Mouse (Mus musculus): Measurements from ENCODE around the gene Il13. TPM values are rescaled to one million over a fixed set of nuclear protein-coding genes. Genes with fewer than 3 reads are reported as not detected.
A peak's percentile ranks its signal among the peaks of the same experiment; 100 is the strongest.

Il13 gene
- total and polyA plus RNA-seq, 3 experiments, result not detected

GRCm38 (mm10) chr11:53635590-53636182, 1.2 kb upstream of the Il13 start:
- Histone ChIP-seq H3K4me1 (ENCODE audit: control insufficient read depth in 1 of 2, insufficient read depth in 2 of 2, low read length in 2 of 2) (peaks cover 26 to 34% of the 10 kb centered on the region in 2 experiments), H3K27ac (ENCODE audit: control insufficient read depth, low read depth, low read length) (no peak overlapping the region), H3K9me3 (replicated peaks; ENCODE audit: insufficient read depth, low read length) (no peaks in the 10 kb centered on the region), H3K27me3 (ENCODE audit: control insufficient read depth in 1 of 2, insufficient read depth in 2 of 2, low read length in 2 of 2) (no peaks in the 10 kb centered on the region), H3K79me2 (ENCODE audit: control insufficient read depth, insufficient read depth, low read length, poor library complexity) (no peaks in the 10 kb centered on the region), H3K9ac (ENCODE audit: control insufficient read depth, low read depth, low read length, poor library complexity, severe bottlenecking) (peak overlapping the region; percentile 39), H3K36me3 (ENCODE audit: control insufficient read depth in 1 of 2, insufficient read depth in 2 of 2, low read length in 2 of 2) (peaks cover 0 to 25% of the 10 kb centered on the region in 2 experiments; a peak in 2 of 4 replicates), H3K4me3 (ENCODE audit: control insufficient read depth in 1 of 2, insufficient read depth in 1 of 2, low read depth in 2 of 2, low read length in 2 of 2) (peak overlapping the region; percentile 36 to 67)
- no peak for DNase-seq (ENCODE audit: low read depth, low spot score)
- TF ChIP-seq EP300 (IDR thresholded peaks at IDR 0.05; ENCODE audit: low read depth in 1 of 2, low read length in 2 of 2) (0 out of 4 replicates have a peak, but pooled peaks of 1 of the 2 experiments have one; percentile 6), NELFE (IDR thresholded peaks at IDR 0.05; ENCODE audit: low read depth, low read length) (0 out of 2 replicates have a peak, but pooled peaks have one; percentile 24), MYB (IDR thresholded peaks at IDR 0.05; ENCODE audit: low read depth, low read length) (no peak)

- H3K36me3 ChIP-seq (ENCODE audit: control insufficient read depth in 1 of 2, insufficient read depth in 2 of 2, low read length in 2 of 2), result peaks cover 0 to 25% of the 10 kb centered on the region in 2 experiments; a peak in 2 of 4 replicates
- H3K79me2 ChIP-seq (ENCODE audit: control insufficient read depth, insufficient read depth, low read length, poor library complexity), result no peaks in the 10 kb centered on the region
- no peak overlapping the region for H3K9ac ChIP-seq (ENCODE audit: control insufficient read depth, low read depth, low read length, poor library complexity, severe bottlenecking)
- H3K4me3 ChIP-seq (ENCODE audit: control insufficient read depth in 1 of 2, insufficient read depth in 1 of 2, low read depth in 2 of 2, low read length in 2 of 2), result no peak overlapping the region
- no peaks in the 10 kb centered on the region for H3K9me3 ChIP-seq (replicated peaks; ENCODE audit: insufficient read depth, low read length)
- no peaks in the 10 kb centered on the region for H3K27me3 ChIP-seq (ENCODE audit: control insufficient read depth in 1 of 2, insufficient read depth in 2 of 2, low read length in 2 of 2)
- H3K27ac ChIP-seq (ENCODE audit: control insufficient read depth, low read depth, low read length), result no peak overlapping the region
- H3K4me1 ChIP-seq (ENCODE audit: control insufficient read depth in 1 of 2, insufficient read depth in 2 of 2, low read length in 2 of 2), result peaks cover 24 to 34% of the 10 kb centered on the region in 2 experiments
- no peak for DNase-seq (ENCODE audit: low read depth, low spot score)
- TF ChIP-seq MAZ (IDR thresholded peaks at IDR 0.05; ENCODE audit: low read depth, low read length) (no peak), MXI1 (IDR thresholded peaks at IDR 0.05; ENCODE audit: low read depth, low read length) (no peak), TCF12 (IDR thresholded peaks at IDR 0.05; ENCODE audit: low read depth, low read length) (peak; percentile 39; the same call in 1 of the 2 replicates), RAD21 (IDR thresholded peaks at IDR 0.05; ENCODE audit: low read depth, low read length) (no peak), BHLHE40 (IDR thresholded peaks at IDR 0.05; ENCODE audit: borderline replicate concordance, low read depth, low read length) (no peak), CHD1 (IDR thresholded peaks at IDR 0.05; ENCODE audit: low read depth, low read length) (no peak), POLR2AphosphoS2 (IDR thresholded peaks at IDR 0.05; ENCODE audit: low read length) (no peak), E2F4 (IDR thresholded peaks at IDR 0.05; ENCODE audit: borderline replicate concordance, low read depth, low read length) (no peak), POLR2AphosphoS5 (IDR thresholded peaks at IDR 0.05; ENCODE audit: borderline replicate concordance, low read depth, low read length) (no peak), CHD2 (IDR thresholded peaks at IDR 0.05; ENCODE audit: low read length) (no peak), MAX (IDR thresholded peaks at IDR 0.05; ENCODE audit: low read length) (no peak), ZNF384 (IDR thresholded peaks at IDR 0.05; ENCODE audit: low read depth, low read length) (no peak), USF2 (IDR thresholded peaks at IDR 0.05; ENCODE audit: borderline replicate concordance in 1 of 2, insufficient read depth in 1 of 2, low read depth in 1 of 2, low read length in 2 of 2) (no peak), GATA1 (IDR thresholded peaks at IDR 0.05; ENCODE audit: low read depth, low read length) (peak; percentile 58; the same call in 1 of the 2 replicates), TAL1 (IDR thresholded peaks at IDR 0.05; ENCODE audit: low read length) (no peak), ETS1 (IDR thresholded peaks at IDR 0.05; ENCODE audit: low read depth, low read length) (peak; percentile 44; the same call in 1 of the 2 replicates), MEF2A (IDR thresholded peaks at IDR 0.05; ENCODE audit: extremely low read depth, insufficient replicate concordance, low read depth, low read length, poor library complexity, severe bottlenecking) (no peak), TBP (IDR thresholded peaks at IDR 0.05; ENCODE audit: low read depth, low read length) (no peak), KAT2A (conservative IDR thresholded peaks at IDR 0.05; ENCODE audit: low read depth, low read length) (no peak), MAFK (IDR thresholded peaks at IDR 0.05; ENCODE audit: borderline replicate concordance, low read depth, low read length) (no peak), EP300 (IDR thresholded peaks at IDR 0.05; ENCODE audit: low read depth in 1 of 2, low read length in 2 of 2) (peak; percentile 38 to 66; a peak in 3 of 4 replicates), RCOR1 (IDR thresholded peaks at IDR 0.05; ENCODE audit: low read depth, low read length) (peak; percentile 68; the same call in 1 of the 2 replicates), UBTF (IDR thresholded peaks at IDR 0.05; ENCODE audit: borderline replicate concordance, insufficient read depth, low read depth, low read length) (no peak), USF1 (IDR thresholded peaks at IDR 0.05; ENCODE audit: low read depth, low read length) (no peak), SIN3A (IDR thresholded peaks at IDR 0.05; ENCODE audit: low read length) (peak; percentile 36; the same call in 1 of the 2 replicates), ZKSCAN1 (IDR thresholded peaks at IDR 0.05; ENCODE audit: low read depth, low read length) (no peak), NELFE (IDR thresholded peaks at IDR 0.05; ENCODE audit: low read depth, low read length) (no peak), GABPA (IDR thresholded peaks at IDR 0.05; ENCODE audit: low read depth, low read length) (no peak), SMC3 (IDR thresholded peaks at IDR 0.05; ENCODE audit: low read depth, low read length) (no peak)
These were observed 858 bp downstream of the Il13 start for GRCm38 (mm10) chr11:53633644-53634043.
